Mouse (Mus musculus): ENCODE results near the gene Vps54. TPM values are rescaled to one million over a fixed set of nuclear protein-coding genes. Genes with fewer than 3 reads are reported as not detected.

Vps54 gene
- polyA plus RNA-seq, 1 experiment: 6.3 TPM

- TF ChIP-seq CEBPB (IDR thresholded peaks at IDR 0.05; ENCODE audit: low read depth) (no peak), CTCF (IDR thresholded peaks at IDR 0.05; ENCODE audit: control insufficient read depth, insufficient read depth, insufficient read length) (no peak), MAX (IDR thresholded peaks at IDR 0.05) (no peak), MYOD1 (IDR thresholded peaks at IDR 0.05; ENCODE audit: control insufficient read depth, insufficient read length, low read depth) (no peak), FOSL1 (IDR thresholded peaks at IDR 0.05; ENCODE audit: insufficient read depth, low read length, poor library complexity, severe bottlenecking) (no peak), USF1 (IDR thresholded peaks at IDR 0.05; ENCODE audit: low read depth) (no peak), MYOG (IDR thresholded peaks at IDR 0.05; ENCODE audit: control insufficient read depth, extremely low read depth, insufficient read length) (no peak)
- Histone ChIP-seq H3K79me2 (ENCODE audit: control insufficient read depth, insufficient read depth) (no peaks in the 10 kb centered on the region), H3ac (ENCODE audit: control insufficient read depth, insufficient read length, low read depth) (no peak overlapping the region), H3K4me3 (ENCODE audit: insufficient read depth, poor library complexity, severe bottlenecking) (no peak overlapping the region), H3K36me3 (ENCODE audit: control insufficient read depth, insufficient read depth) (no peaks in the 10 kb centered on the region), H3K79me3 (ENCODE audit: low read depth) (no peaks in the 10 kb centered on the region), H3K27me3 (ENCODE audit: control insufficient read depth, insufficient read depth, insufficient read length) (no peaks in the 10 kb centered on the region)
Observed at GRCm38 (mm10) chr11:21219281-21219680, 19.8 kb upstream of the Vps54 start.

- no peak overlapping the region for H3ac ChIP-seq (ENCODE audit: control insufficient read depth, insufficient read length, low read depth)
- no peaks in the 10 kb centered on the region for H3K36me3 ChIP-seq (ENCODE audit: control insufficient read depth, insufficient read depth)
- no peak for TF ChIP-seq USF1 (IDR thresholded peaks at IDR 0.05; ENCODE audit: low read depth)
- TF ChIP-seq CTCF (IDR thresholded peaks at IDR 0.05; ENCODE audit: control insufficient read depth, insufficient read depth, insufficient read length): no peak
- no peak for TF ChIP-seq FOSL1 (IDR thresholded peaks at IDR 0.05; ENCODE audit: insufficient read depth, low read length, poor library complexity, severe bottlenecking)
- no peak for TF ChIP-seq CEBPB (IDR thresholded peaks at IDR 0.05; ENCODE audit: low read depth)
- TF ChIP-seq MYOG (IDR thresholded peaks at IDR 0.05; ENCODE audit: control insufficient read depth, extremely low read depth, insufficient read length): no peak
- TF ChIP-seq MYOD1 (IDR thresholded peaks at IDR 0.05; ENCODE audit: control insufficient read depth, insufficient read length, low read depth): no peak
- TF ChIP-seq MAX (IDR thresholded peaks at IDR 0.05): no peak
Observed at GRCm38 (mm10) chr11:21219851-21220587, 19.1 kb upstream of the Vps54 start.

GRCm38 (mm10) chr11:21220754-21221153 is 18.3 kb upstream of the Vps54 start:
- TF ChIP-seq CEBPB (IDR thresholded peaks at IDR 0.05; ENCODE audit: low read depth) (no peak), MAX (IDR thresholded peaks at IDR 0.05) (no peak)
- Histone ChIP-seq H3K4me3 (ENCODE audit: insufficient read depth, poor library complexity, severe bottlenecking) (no peak overlapping the region), H3K79me3 (ENCODE audit: low read depth) (no peaks in the 10 kb centered on the region), H3K36me3 (ENCODE audit: control insufficient read depth, insufficient read depth) (no peaks in the 10 kb centered on the region), H3ac (ENCODE audit: control insufficient read depth, insufficient read length, low read depth) (no peak overlapping the region), H3K79me2 (ENCODE audit: control insufficient read depth, insufficient read depth) (no peaks in the 10 kb centered on the region), H3K27me3 (ENCODE audit: control insufficient read depth, insufficient read depth, insufficient read length) (no peaks in the 10 kb centered on the region)

More at GRCm38 (mm10) chr11:21219851-21220587, 19.1 kb upstream of the Vps54 start:
- Histone ChIP-seq H3K27me3 (ENCODE audit: control insufficient read depth, insufficient read depth, insufficient read length) (no peaks in the 10 kb centered on the region), H3K79me3 (ENCODE audit: low read depth) (no peaks in the 10 kb centered on the region), H3K4me3 (ENCODE audit: insufficient read depth, poor library complexity, severe bottlenecking) (no peak overlapping the region), H3K79me2 (ENCODE audit: control insufficient read depth, insufficient read depth) (no peaks in the 10 kb centered on the region)

- TF ChIP-seq FOSL1 (IDR thresholded peaks at IDR 0.05; ENCODE audit: insufficient read depth, low read length, poor library complexity, severe bottlenecking): no peak
- TF ChIP-seq MAX (IDR thresholded peaks at IDR 0.05): no peak
- no peak for TF ChIP-seq MYOD1 (IDR thresholded peaks at IDR 0.05; ENCODE audit: control insufficient read depth, insufficient read length, low read depth)
- TF ChIP-seq MYOG (IDR thresholded peaks at IDR 0.05; ENCODE audit: control insufficient read depth, extremely low read depth, insufficient read length): no peak
- TF ChIP-seq CEBPB (IDR thresholded peaks at IDR 0.05; ENCODE audit: low read depth): no peak
- no peak for TF ChIP-seq CTCF (IDR thresholded peaks at IDR 0.05; ENCODE audit: control insufficient read depth, insufficient read depth, insufficient read length)
- TF ChIP-seq USF1 (IDR thresholded peaks at IDR 0.05; ENCODE audit: low read depth): no peak
- Histone ChIP-seq H3K27me3 (ENCODE audit: control insufficient read depth, insufficient read depth, insufficient read length) (no peaks in the 10 kb centered on the region), H3ac (ENCODE audit: control insufficient read depth, insufficient read length, low read depth) (no peak overlapping the region), H3K79me3 (ENCODE audit: low read depth) (no peaks in the 10 kb centered on the region), H3K36me3 (ENCODE audit: control insufficient read depth, insufficient read depth) (no peaks in the 10 kb centered on the region), H3K4me3 (ENCODE audit: insufficient read depth, poor library complexity, severe bottlenecking) (no peak overlapping the region), H3K79me2 (ENCODE audit: control insufficient read depth, insufficient read depth) (no peaks in the 10 kb centered on the region)
Observed at GRCm38 (mm10) chr11:21221396-21221795, 17.7 kb upstream of the Vps54 start.

- Histone ChIP-seq H3K27me3 (ENCODE audit: control insufficient read depth, insufficient read depth, insufficient read length) (no peaks in the 10 kb centered on the region), H3K79me3 (ENCODE audit: low read depth) (no peaks in the 10 kb centered on the region), H3K36me3 (ENCODE audit: control insufficient read depth, insufficient read depth) (no peaks in the 10 kb centered on the region), H3K4me3 (ENCODE audit: insufficient read depth, poor library complexity, severe bottlenecking) (no peak overlapping the region), H3K79me2 (ENCODE audit: control insufficient read depth, insufficient read depth) (no peaks in the 10 kb centered on the region), H3ac (ENCODE audit: control insufficient read depth, insufficient read length, low read depth) (no peak overlapping the region)
- TF ChIP-seq USF1 (IDR thresholded peaks at IDR 0.05; ENCODE audit: low read depth) (no peak), MYOD1 (IDR thresholded peaks at IDR 0.05; ENCODE audit: control insufficient read depth, insufficient read length, low read depth) (no peak), MAX (IDR thresholded peaks at IDR 0.05) (no peak), MYOG (IDR thresholded peaks at IDR 0.05; ENCODE audit: control insufficient read depth, extremely low read depth, insufficient read length) (no peak), CTCF (IDR thresholded peaks at IDR 0.05; ENCODE audit: control insufficient read depth, insufficient read depth, insufficient read length) (no peak), CEBPB (IDR thresholded peaks at IDR 0.05; ENCODE audit: low read depth) (no peak), FOSL1 (IDR thresholded peaks at IDR 0.05; ENCODE audit: insufficient read depth, low read length, poor library complexity, severe bottlenecking) (no peak)
Observed at GRCm38 (mm10) chr11:21222606-21223207, 16.4 kb upstream of the Vps54 start.

Measured in C2C12 (cell line).